Mouse (Mus musculus) embryonic facial prominence, embryonic 12.5 days (tissue): ENCODE measurements around the gene Aifm3. TPM values are rescaled to one million over a fixed set of nuclear protein-coding genes. Genes with fewer than 3 reads are reported as not detected.
A peak's percentile ranks its signal among the peaks of the same experiment; 100 is the strongest.

Experiments used
- ATAC-seq: fragments of 200-750 bp; cut with Nextera tagmentation; 2 replicates; pipeline ENCODE4 v1.8.0; 2017; ENCODE audit not compliant: insufficient number of reproducible peaks, insufficient read depth, low FRiP score, low TSS enrichment
- H3K27ac ChIP-seq: fragments of 300-500 bp; sonication (generic); 2 replicates; pipeline ENCODE4 v1.5.1; 2016; ENCODE audit warnings: mild to moderate bottlenecking
- H3K27me3 ChIP-seq: fragments of 300-500 bp; sonication (generic); 2 replicates; pipeline ENCODE4 v1.6.1; 2016; ENCODE audit warnings: mild to moderate bottlenecking, moderate library complexity
- H3K36me3 ChIP-seq: fragments of 300-500 bp; sonication (generic); 2 replicates; pipeline ENCODE4 v1.6.1; 2016; ENCODE audit warnings: mild to moderate bottlenecking
- H3K4me1 ChIP-seq: fragments of 300-500 bp; sonication (generic); 2 replicates; pipeline ENCODE4 v1.6.1; 2016
- H3K4me2 ChIP-seq: fragments of 300-500 bp; sonication (generic); replicated peaks from 2 replicates; pipeline ENCODE4 v1.6.1; 2016; ENCODE audit warnings: mild to moderate bottlenecking, moderate library complexity
- H3K4me3 ChIP-seq: fragments of 300-500 bp; sonication (generic); 2 replicates; pipeline ENCODE4 v1.5.1; 2016; ENCODE audit warnings: mild to moderate bottlenecking
- H3K9ac ChIP-seq: fragments of 300-500 bp; sonication (generic); 2 replicates; pipeline ENCODE4 v1.6.1; 2016; ENCODE audit warnings: mild to moderate bottlenecking, moderate library complexity
- H3K9me3 ChIP-seq: fragments of 300-500 bp; sonication (generic); 2 replicates; pipeline ENCODE4 v1.6.1; 2016; ENCODE audit warnings: mild to moderate bottlenecking, moderate library complexity
- WGBS: fragments of 180-500 bp; shearing (Covaris S2); methylation state at CpG from one replicate; pipeline ENCODE4 v1.1.7; 2016; 5-methylcytosine and 5-hydroxymethylcytosine counted together
- polyA plus RNA-seq: library from polyadenylated mRNA; unstranded; fragments of >200 nt; fragmentation: Nextera tagmentation; extraction: Ambion mirVana; gene quantifications from 2 replicates; pipeline ENCODE4 v1.2.1, GENCODE M21; 2016

Aifm3 gene
- polyA plus RNA-seq, 1 experiment from 2014 or later, result 1.5 TPM

GRCm38 (mm10) chr16:17475326-17475725, 14.1 kb upstream of the Aifm3 start:
- H3K27me3 ChIP-seq, result no peaks in the 10 kb centered on the region
- H3K9ac ChIP-seq, result no peak overlapping the region
- H3K4me1 ChIP-seq, result no peaks in the 10 kb centered on the region
- H3K4me3 ChIP-seq, result no peak overlapping the region
- WGBS, result 95% methylated on average over 4 of the region's 4 CpGs
- H3K4me2 ChIP-seq, result no peak overlapping the region
- peaks cover 31% of the 10 kb centered on the region for H3K36me3 ChIP-seq
- no peaks in the 10 kb centered on the region for H3K9me3 ChIP-seq
- no peak overlapping the region for H3K27ac ChIP-seq
- ATAC-seq, result no peak

GRCm38 (mm10) chr16:17478331-17478943, 11.0 kb upstream of the Aifm3 start:
- WGBS, result 86% methylated on average over 4 of the region's 4 CpGs

GRCm38 (mm10) chr16:17481465-17481864, 7.9 kb upstream of the Aifm3 start:
- WGBS, result 94% methylated on average over 2 of the region's 2 CpGs
- no peak for ATAC-seq
- H3K4me3 ChIP-seq, result no peak overlapping the region
- H3K36me3 ChIP-seq, result peaks cover 52% of the 10 kb centered on the region
- H3K4me1 ChIP-seq, result no peaks in the 10 kb centered on the region
- H3K9ac ChIP-seq, result no peak overlapping the region
- H3K4me2 ChIP-seq, result no peak overlapping the region
- H3K27me3 ChIP-seq, result no peaks in the 10 kb centered on the region
- H3K9me3 ChIP-seq, result no peaks in the 10 kb centered on the region
- no peak overlapping the region for H3K27ac ChIP-seq

More at GRCm38 (mm10) chr16:17478331-17478943, 11.0 kb upstream of the Aifm3 start:
- Histone ChIP-seq H3K9me3 (no peaks in the 10 kb centered on the region), H3K4me3 (no peak overlapping the region), H3K36me3 (peaks cover 26% of the 10 kb centered on the region), H3K27me3 (no peaks in the 10 kb centered on the region), H3K4me1 (no peaks in the 10 kb centered on the region), H3K9ac (no peak overlapping the region), H3K27ac (no peak overlapping the region), H3K4me2 (no peak overlapping the region)
- ATAC-seq, result no peak

GRCm38 (mm10) chr16:17486505-17486904, 2.9 kb upstream of the Aifm3 start:
- Histone ChIP-seq H3K36me3 (peaks cover 46% of the 10 kb centered on the region), H3K4me2 (no peak overlapping the region)

GRCm38 (mm10) chr16:17488478-17489468, 638 bp upstream of the Aifm3 start:
- Histone ChIP-seq H3K9me3 (no peaks in the 10 kb centered on the region), H3K27ac (no peak overlapping the region), H3K4me1 (0 out of 2 replicates have a peak, but pooled peaks cover 8% of the 10 kb centered on the region), H3K27me3 (peaks cover 23% of the 10 kb centered on the region), H3K4me3 (peak overlapping the region; percentile 37), H3K4me2 (peak overlapping the region; percentile 78), H3K9ac (peak overlapping the region; percentile 51; the same call in 1 of the 2 replicates), H3K36me3 (peaks cover 35% of the 10 kb centered on the region)
- 43% methylated on average over 14 of the region's 14 CpGs for WGBS
- no peak; the same call in 1 of the 2 replicates for ATAC-seq

More at GRCm38 (mm10) chr16:17486505-17486904, 2.9 kb upstream of the Aifm3 start:
- H3K9me3 ChIP-seq, result no peaks in the 10 kb centered on the region
- 64% methylated on average over 3 of the region's 3 CpGs for WGBS
- H3K27ac ChIP-seq, result no peak overlapping the region
- H3K4me1 ChIP-seq, result 0 out of 2 replicates have a peak, but pooled peaks cover 8% of the 10 kb centered on the region
- no peak for ATAC-seq
- peaks cover 23% of the 10 kb centered on the region for H3K27me3 ChIP-seq
- no peak overlapping the region for H3K9ac ChIP-seq
- H3K4me3 ChIP-seq, result no peak overlapping the region

- Histone ChIP-seq H3K27ac (no peak overlapping the region), H3K36me3 (0 out of 2 replicates have a peak, but pooled peaks cover 11% of the 10 kb centered on the region), H3K4me2 (no peak overlapping the region), H3K9ac (no peak overlapping the region), H3K4me3 (no peak overlapping the region), H3K4me1 (0 out of 2 replicates have a peak, but pooled peaks cover 9% of the 10 kb centered on the region), H3K27me3 (peaks cover 23% of the 10 kb centered on the region), H3K9me3 (no peaks in the 10 kb centered on the region)
- no peak for ATAC-seq
- 85% methylated on average over 5 of the region's 5 CpGs for WGBS
Measured at GRCm38 (mm10) chr16:17491154-17491553, 1.7 kb downstream of the Aifm3 start.

- H3K27me3 ChIP-seq, result peaks cover 23% of the 10 kb centered on the region
- no peak overlapping the region for H3K4me3 ChIP-seq
- H3K4me2 ChIP-seq, result no peak overlapping the region
- H3K9ac ChIP-seq, result no peak overlapping the region
- no peaks in the 10 kb centered on the region for H3K9me3 ChIP-seq
- 74% methylated on average over 5 of the region's 5 CpGs for WGBS
- H3K36me3 ChIP-seq, result 0 out of 2 replicates have a peak, but pooled peaks cover 3% of the 10 kb centered on the region
- H3K4me1 ChIP-seq, result peaks cover 17% of the 10 kb centered on the region; the same call in 1 of the 2 replicates
- H3K27ac ChIP-seq, result no peak overlapping the region
- ATAC-seq, result no peak
Measured at GRCm38 (mm10) chr16:17491896-17492561, 2.6 kb downstream of the Aifm3 start.

GRCm38 (mm10) chr16:17496499-17497305, 7.3 kb downstream of the Aifm3 start:
- no peaks in the 10 kb centered on the region for H3K27me3 ChIP-seq
- no peak overlapping the region for H3K4me2 ChIP-seq
- WGBS, result 70% methylated on average over 2 of the region's 2 CpGs

GRCm38 (mm10) chr16:17499249-17499883, 10.0 kb downstream of the Aifm3 start:
- H3K4me2 ChIP-seq, result no peak overlapping the region
- ATAC-seq, result 0 out of 2 replicates have a peak, but pooled peaks have one; percentile 48
- WGBS, result 32% methylated on average over 10 of the region's 10 CpGs

More at GRCm38 (mm10) chr16:17496499-17497305, 7.3 kb downstream of the Aifm3 start:
- no peak for ATAC-seq
- H3K9me3 ChIP-seq, result no peaks in the 10 kb centered on the region
- H3K36me3 ChIP-seq, result no peaks in the 10 kb centered on the region
- no peak overlapping the region for H3K4me3 ChIP-seq
- no peak overlapping the region for H3K9ac ChIP-seq
- peak overlapping the region; percentile 55; the same call in 1 of the 2 replicates for H3K27ac ChIP-seq
- peaks cover 9% of the 10 kb centered on the region; the same call in 1 of the 2 replicates for H3K4me1 ChIP-seq

GRCm38 (mm10) chr16:17502681-17503080, 13.3 kb downstream of the Aifm3 start:
- no peak for ATAC-seq
- Histone ChIP-seq H3K9me3 (no peaks in the 10 kb centered on the region), H3K27ac (no peak overlapping the region), H3K36me3 (no peaks in the 10 kb centered on the region), H3K9ac (no peak overlapping the region), H3K4me1 (no peaks in the 10 kb centered on the region), H3K27me3 (no peaks in the 10 kb centered on the region), H3K4me2 (no peak overlapping the region), H3K4me3 (no peak overlapping the region)
- 79% methylated on average over 4 of the region's 4 CpGs for whole genome bisulfite sequencing

More at GRCm38 (mm10) chr16:17499249-17499883, 10.0 kb downstream of the Aifm3 start:
- Histone ChIP-seq H3K36me3 (no peaks in the 10 kb centered on the region), H3K27me3 (no peaks in the 10 kb centered on the region), H3K9ac (no peak overlapping the region), H3K4me1 (peaks cover 9% of the 10 kb centered on the region; the same call in 1 of the 2 replicates), H3K9me3 (no peaks in the 10 kb centered on the region), H3K4me3 (no peak overlapping the region), H3K27ac (no peak overlapping the region)
